Mouse (Mus musculus): ENCODE measurements around the gene Pip4k2b.
"Not testable (repeated sequence)": the region's sequence is repeated elsewhere in the genome, so short reads cannot be mapped to it uniquely, and the experiment has no call there.

Gene Pip4k2b

DNA sequence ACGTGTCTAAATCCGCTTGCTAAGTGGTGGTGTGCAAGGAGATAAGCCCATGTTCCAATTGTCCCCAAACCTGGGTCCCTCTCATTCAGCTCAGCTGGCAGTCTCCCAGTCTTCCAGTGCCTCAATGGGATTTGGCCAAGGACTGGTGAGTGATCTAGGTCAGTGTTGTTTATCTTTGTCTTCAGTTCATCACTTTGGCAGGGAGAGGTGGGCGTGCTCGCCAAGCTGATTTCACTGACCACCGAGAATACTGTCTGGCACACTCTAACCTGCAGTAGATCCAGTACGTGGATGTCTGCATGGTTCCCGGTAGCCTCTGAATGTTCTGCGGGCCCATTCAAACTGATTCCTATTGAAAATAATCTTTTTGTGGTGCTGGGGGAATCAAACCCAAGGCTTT lies 30.6 kb downstream of the Pip4k2b start:
- no peak for DNase-seq

- no peak for DNase-seq
Observed at GRCm38 (mm10) chr11:97712286-97712685, 32.2 kb downstream of the Pip4k2b start.

DNA sequence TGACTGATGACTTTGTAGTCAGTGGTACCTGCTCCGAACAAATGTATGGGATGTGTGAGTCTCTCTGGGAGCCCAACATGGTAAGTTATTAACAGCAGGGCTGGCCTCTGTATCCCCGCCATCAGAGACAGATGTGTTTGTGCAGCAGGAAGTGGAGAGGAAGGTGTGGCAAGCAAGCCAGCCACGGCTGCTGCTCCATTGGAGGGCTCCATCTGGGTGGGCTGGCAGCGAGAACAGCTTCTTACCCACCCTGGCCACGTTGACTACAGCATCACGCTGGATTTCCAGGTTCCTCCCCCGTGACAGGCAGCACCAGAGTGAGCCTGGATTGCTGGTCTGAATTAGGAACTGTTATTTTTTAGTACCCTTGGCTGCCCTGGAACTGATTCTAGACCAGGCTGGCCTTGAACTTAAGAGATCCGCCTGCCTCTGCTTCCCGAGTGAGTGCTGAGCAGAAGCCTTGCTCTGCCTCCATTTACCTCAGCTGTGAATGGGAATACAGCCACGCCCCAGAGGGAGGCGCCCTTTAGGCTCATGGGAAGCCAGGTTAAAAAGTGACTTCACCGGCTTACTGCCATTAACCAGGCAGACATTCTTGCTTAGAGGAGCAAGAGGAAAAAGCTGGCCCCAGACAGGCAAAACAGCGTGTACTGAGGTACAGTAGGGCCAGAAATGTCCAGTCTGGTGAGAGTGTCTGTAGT lies 33.2 kb downstream of the Pip4k2b start:
- no peak for DNase-seq

DNA sequence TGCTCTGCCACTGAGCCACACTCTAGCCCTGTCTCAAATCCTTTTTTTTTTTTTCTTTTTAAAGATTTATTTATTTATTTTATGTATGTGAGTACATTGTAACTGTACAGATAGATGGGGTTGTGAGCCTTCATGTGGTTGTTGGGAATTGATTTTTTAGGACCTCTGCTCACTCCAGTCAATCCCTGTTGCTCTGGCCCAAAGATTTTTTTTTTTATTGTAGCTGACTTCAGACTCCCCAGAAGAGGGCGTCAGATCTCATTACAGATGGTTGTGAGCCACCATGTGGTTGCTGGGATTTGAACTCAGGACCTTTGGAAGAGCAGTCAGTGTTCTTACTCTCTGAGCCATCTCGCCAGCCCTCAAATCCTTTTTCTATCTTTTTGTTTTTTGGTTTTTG lies 34.4 kb downstream of the Pip4k2b start:
- DNase-seq = not testable (repeated sequence)

DNA sequence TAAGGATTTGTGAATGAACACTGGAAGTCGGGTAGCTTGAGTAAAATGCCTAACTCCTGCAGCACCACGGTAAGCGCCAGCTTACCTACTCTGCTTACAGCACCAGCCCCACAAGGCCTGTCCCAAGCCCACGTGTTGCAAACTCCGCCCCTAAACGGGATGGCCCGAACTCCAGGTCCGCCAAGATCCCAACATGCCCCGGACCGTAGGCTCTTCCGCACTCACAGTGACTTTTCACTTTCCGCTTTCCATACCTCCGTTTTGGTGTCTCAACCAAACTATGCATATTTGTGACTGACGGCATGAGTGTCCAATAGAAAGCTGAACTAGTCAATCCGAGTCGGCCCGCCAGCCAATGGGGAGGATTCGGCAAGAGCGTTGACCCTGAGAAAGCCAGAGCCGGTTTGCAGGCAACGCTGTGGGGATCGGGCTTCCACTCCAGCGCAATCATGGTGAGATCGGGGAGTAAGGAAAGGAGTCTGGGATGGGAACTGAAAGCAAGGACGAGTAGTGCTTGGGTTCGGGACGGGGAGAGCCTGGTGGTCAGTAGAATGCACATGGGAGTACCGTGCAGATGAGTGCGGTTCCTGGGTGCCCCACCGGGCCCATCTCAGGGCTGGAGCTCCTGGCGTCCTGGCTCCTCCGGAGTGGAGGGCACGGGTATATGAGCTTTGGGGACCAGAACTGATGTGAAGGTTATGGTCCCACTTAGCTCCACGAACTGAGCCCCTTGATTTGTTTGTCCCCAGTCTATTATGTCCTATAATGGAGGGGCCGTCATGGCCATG lies 41.3 kb downstream of the Pip4k2b start, which contains the start of gene Psmb3:
Gene Psmb3, plus strand, starts transcription at position 361 of the 788 bp plus-strand sequence.
- peak; percentile 99 for DNase-seq

DNA sequence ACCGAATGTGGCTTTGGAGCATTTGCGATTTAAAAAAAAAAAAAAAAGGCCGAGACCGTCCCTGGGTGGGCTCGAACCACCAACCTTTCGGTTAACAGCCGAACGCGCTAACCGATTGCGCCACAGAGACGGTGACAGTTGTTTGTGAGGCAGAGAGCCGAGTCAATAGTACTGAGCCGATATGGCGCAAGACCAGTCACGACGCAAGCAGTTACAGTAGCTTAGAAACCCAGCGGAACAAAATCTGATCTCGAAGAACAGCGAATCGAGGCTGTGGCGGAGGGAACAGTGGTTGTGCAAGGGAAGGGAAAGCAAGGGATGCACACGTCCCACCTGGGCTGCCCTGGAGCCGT lies 42.1 kb downstream of the Pip4k2b start:
- peak; percentile 83 for DNase-seq

DNA sequence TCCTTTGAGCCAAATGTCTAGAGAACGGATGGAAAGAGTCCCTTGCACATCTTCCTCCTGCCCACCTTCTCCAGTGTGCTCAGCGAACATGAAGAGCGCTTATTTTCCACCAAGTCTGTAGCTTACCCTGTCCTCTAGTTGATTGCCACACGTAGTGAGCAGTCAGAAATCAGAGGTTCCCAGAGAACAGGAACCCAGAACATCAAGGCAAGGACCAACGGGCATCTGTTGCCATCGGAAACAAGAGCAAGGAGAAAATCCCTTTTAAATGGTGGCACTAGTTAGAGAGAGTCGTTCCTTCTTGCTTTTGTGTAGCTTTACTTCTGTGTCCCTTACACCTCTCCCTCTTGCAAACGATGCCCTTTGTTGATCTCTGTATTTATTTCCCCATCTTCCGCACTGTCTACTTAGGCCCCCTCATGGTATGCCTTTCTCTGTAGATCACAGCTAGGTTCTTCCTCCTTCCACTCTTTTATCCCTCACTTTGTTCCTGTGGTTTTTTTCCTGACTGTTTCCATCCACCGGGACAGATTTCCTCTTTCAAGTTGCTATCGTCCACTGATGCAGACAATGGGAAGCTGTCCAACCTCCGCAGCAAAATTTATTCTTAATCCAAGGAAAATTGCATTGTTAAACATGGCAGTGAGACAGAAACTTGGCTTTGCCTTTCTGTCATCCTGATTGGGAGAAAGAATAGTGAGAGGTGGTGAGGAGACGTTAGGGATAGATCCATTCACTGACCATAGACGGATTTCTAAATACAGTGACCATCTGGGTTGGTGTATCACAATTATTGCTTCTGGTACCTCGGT lies 42.7 kb downstream of the Pip4k2b start:
- DNase-seq = no peak

- DNase-seq = no peak
Observed at GRCm38 (mm10) chr11:97700746-97701580, 43.5 kb downstream of the Pip4k2b start.

GRCm38 (mm10) chr11:97700003-97700745 lies 44.3 kb downstream of the Pip4k2b start, which contains the start of gene Pcgf2:
Gene Pcgf2 (minus strand): TSS chr11:97700497.
- peak; percentile 78 for DNase-seq

DNA sequence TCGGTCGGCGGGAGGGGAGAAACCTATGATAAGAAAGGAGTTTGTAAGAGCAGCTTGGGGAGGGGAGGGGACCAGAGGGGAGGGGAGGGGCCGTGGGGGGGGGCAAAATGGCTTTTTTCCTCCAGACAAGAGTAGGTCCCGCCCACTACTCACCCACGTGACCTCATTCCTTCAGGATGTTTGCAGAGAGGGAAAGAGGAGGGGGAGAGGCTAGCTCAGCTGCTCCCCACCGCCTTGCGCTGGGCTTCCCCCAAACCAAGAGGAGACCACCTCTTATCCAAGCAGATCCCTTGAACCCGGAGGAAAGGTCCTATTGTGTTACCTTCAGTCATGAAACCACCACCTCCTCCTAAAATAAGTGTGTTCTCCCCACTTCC lies 44.9 kb downstream of the Pip4k2b start:
- DNase-seq = peak; percentile 85

DNA sequence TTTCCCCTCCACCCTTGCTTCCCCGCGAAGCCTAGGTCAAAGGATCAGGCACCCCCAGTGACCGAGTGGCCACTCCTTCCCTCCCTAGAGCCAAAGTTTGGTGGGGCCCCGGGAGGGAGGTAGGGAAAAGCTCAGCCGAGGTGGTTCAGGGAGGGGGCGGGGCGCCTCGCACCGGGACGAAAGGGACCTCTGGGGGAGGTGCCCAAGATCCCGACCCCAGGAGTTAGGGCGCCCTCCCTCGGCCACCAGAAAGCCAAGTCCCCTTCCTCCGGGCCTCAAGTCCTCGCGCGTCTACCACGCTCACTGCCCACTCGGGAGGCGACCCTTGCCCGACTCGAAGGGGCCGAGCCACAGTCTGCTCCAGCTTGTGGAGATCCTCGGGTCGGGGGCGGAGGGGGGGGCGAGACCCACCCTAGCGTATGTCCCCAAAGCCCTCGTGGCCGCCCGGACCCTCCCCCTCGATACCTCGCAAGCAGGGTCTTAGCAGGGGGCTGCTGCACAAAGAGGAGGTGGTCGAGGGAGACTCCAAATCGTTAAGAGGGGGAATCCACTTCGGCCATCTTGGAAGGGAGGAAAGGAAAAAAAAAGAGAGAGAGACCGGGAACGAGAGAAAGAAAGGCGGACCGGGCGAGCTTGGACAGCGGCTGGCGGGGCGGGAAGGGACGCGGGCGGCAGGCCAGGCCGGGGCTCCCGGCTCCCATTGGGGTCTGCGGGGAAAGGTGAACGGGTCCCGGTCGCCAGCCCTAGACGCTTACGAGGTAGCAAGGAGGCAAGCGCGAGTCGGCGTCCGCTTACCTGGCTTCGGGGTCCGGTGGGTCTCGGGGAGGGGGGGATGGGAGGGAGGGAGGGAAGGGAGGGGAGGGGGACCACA lies 45.5 kb downstream of the Pip4k2b start:
- peak; percentile 73 for DNase-seq

DNA sequence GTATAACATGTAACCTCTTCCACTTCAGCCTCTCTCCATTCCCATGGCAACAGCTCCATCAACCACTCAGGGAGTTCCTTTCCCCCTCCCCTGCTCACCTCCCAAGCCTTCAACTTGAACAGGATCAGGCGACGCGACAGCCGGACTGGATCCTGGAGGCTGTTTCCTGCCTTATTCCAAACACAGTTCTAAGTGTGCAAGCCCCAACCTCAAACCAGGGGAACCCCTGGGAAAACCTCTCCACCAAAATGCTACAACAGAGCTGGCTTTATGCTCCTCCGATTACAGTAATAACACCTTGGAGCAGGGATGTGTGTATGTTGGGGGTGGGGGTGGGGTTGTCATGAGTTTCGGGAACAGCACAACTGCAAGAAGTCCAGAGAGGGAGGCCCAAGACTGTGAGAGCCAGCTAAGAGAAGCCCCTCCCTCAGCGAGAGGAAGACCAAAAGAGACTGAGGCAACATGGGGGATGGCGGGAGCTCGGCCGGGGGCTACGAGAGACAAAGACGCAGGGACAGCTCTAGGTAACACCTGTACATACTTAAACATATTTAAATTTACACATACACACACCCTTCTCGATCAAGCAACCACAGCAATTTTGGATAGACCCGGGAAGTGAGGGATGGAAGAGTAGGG lies 46.5 kb downstream of the Pip4k2b start:
- no peak for DNase-seq

DNA sequence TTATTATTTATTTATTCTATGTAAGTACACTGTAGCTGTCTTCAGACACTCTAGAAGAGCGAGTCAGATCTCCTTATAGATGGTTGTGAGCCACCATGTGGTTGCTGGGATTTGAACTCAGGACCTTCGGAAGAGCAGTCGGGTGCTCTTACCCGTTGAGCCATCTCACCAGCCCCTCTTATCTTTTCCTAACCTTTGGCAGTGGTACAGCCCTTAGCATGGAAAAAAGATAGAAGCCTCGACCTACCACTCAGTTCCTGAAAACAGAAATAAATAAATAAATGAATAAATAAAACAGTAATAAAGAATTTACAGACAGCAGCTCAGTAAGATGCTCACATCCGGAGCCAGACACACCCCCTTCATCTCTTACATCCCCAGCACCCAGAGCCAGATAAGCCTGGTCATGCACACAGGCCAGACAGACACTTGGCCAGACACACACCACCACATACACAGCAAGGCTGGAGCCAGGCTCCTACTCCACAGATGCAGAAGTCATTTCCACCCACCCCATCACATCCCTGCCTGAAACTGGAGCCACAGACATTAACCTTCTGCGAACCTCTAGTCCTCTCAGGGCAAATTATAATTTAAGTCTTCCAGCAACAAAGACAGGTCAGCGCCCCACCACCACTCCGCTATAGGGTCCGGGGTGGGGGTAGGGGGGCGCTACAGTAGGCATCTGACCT lies 47.2 kb downstream of the Pip4k2b start:
- no peak for DNase-seq

GRCm38 (mm10) chr11:97696669-97697068 lies 47.8 kb downstream of the Pip4k2b start:
- DNase-seq = no peak

GRCm38 (mm10) chr11:97695712-97696401 lies 48.6 kb downstream of the Pip4k2b start:
- peak; percentile 55 for DNase-seq

DNA sequence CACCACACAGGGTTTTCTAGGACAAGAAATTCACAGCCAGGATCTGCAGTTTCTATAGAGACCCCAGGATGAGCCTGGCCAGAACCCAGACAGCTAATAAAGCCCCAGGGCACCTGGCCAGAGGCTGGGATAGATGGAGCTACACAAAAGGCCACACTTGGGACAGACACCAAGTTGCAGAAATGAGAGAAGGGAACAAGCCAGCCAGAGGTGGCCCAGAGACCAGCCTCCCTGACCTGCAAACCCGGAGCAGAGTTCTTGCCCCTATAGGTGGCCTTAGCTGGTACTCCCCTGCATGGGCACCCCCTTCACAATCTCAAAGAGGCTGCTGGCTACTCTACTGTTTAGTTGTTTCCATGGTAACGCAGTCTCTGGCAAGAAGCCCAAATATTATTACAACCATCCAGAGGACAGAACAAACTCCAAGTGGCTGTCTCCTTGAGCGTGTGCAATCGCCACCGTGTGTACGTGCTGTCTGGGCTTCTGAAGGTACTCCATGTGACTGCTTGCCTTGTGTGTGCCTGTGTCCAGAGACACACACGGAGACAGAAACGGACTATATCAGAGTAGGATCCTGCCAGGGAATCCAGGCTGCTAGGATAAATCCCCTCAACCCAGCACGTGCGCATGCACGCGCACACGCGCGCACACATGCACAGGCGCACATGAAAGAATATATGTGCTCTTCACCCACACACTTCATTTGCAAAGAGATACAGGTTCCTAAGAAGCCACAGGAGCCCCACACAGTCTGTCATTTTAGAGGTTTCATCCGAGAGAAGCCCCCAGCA lies 49.4 kb downstream of the Pip4k2b start:
- DNase-seq = peak; percentile 53

GRCm38 (mm10) chr11:97694435-97694834 lies 50.1 kb downstream of the Pip4k2b start:
- DNase-seq = no peak

DNA sequence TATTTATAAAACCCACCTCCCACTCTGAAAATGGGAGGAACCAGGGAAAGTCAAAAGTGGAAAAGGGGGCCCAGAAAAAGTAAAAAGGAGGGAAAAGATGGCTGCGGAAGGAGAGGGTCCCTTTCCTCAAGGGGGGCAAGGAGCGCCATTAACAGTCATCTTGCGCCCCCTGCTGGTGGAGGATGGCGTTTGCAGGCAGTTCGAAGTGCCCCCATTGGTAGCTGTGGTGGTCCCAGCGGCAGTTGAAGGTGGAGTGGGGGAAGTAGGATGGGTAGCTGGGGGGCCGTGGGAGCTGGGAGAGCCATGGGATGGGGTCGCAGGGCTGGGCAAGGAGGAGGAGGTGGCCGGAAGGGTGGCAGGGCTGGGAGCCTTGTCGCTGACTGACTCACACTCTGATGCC lies 54.6 kb downstream of the Pip4k2b start:
- DNase-seq = peak; percentile 69

Measured in right cerebral cortex, postnatal 14 days (tissue).